Mouse (Mus musculus) right cerebral cortex, postnatal 25 days (tissue): ENCODE data around the gene Mertk.

ENCODE experiments used
- DNase-seq: peaks from one replicate; pipeline ENCODE4 v3.0.0; 2022

The Mertk gene

GRCm38 (mm10) chr2:128827787-128828186 lies 129.0 kb downstream of the Mertk start:
- no peak for DNase-seq

GRCm38 (mm10) chr2:128832611-128833010 lies 133.9 kb downstream of the Mertk start:
- DNase-seq = no peak

GRCm38 (mm10) chr2:128833035-128833434 lies 134.3 kb downstream of the Mertk start:
- no peak for DNase-seq

GRCm38 (mm10) chr2:128833435-128833834 lies 134.7 kb downstream of the Mertk start:
- DNase-seq = no peak

GRCm38 (mm10) chr2:128837531-128837930 lies 138.8 kb downstream of the Mertk start:
- DNase-seq = no peak

- no peak for DNase-seq
These were observed 139.9 kb downstream of the Mertk start for GRCm38 (mm10) chr2:128838611-128839010.

GRCm38 (mm10) chr2:128839501-128839900 lies 140.7 kb downstream of the Mertk start:
- no peak for DNase-seq

- no peak for DNase-seq
These were observed 143.7 kb downstream of the Mertk start for GRCm38 (mm10) chr2:128842437-128842836.

GRCm38 (mm10) chr2:128850036-128850435 lies 151.3 kb downstream of the Mertk start:
- DNase-seq = no peak
